Mouse (Mus musculus): Measurements from ENCODE around the gene Irgc1.

DNA sequence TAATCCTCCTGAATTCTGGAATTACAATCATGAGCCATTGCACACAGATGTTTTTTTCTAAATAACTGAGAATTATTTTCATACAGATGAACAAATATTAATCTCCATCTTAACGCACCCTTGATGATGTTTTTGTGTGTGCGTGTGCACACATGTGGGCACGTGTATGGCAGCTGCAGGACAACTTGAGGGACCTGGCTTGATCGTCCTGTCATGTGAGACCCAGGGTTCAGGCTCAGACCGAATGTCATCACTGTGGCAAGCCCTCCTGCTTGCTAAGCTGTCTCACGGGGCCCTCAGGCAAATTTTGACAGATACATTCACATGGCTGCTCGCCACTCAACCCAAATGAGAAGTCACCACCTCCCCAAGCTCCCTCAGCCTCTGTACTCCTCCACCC is 61.6 kb downstream of the Irgc1 start:
- no peak for TF ChIP-seq GATA1 (IDR thresholded peaks at IDR 0.05; ENCODE audit: borderline replicate concordance, low read length)
- TF ChIP-seq CTCF (IDR thresholded peaks at IDR 0.05; ENCODE audit: low read depth, low read length), result no peak
- TF ChIP-seq GATA2 (IDR thresholded peaks at IDR 0.05; ENCODE audit: borderline replicate concordance, low read depth, low read length), result no peak
- TF ChIP-seq TAL1 (conservative IDR thresholded peaks at IDR 0.05; ENCODE audit: low read depth, low read length), result no peak
- no peak for TF ChIP-seq POLR2AphosphoS5 (IDR thresholded peaks at IDR 0.05; ENCODE audit: insufficient replicate concordance, low read depth, low read length)
